Mouse (Mus musculus): Measurements from ENCODE around the gene Nln. TPM values are rescaled to one million over a fixed set of nuclear protein-coding genes. Genes with fewer than 3 reads are reported as not detected.

Nln gene
- polyA plus RNA-seq, 1 experiment from 2014 or later = 15.9 TPM

- 93% methylated on average over 9 of the region's 9 CpGs for WGBS
- Histone ChIP-seq H3K4me1 (no peaks in the 10 kb centered on the region), H3K36me3 (peaks cover 12% of the 10 kb centered on the region), H3K27me3 (ENCODE audit: low read depth, poor library complexity, severe bottlenecking) (no peaks in the 10 kb centered on the region), H3K4me3 (no peak overlapping the region), H3K27ac (replicated peaks) (no peak overlapping the region), H3K9me3 (replicated peaks) (no peaks in the 10 kb centered on the region)
- no peak for DNase-seq (ENCODE audit: low spot score)
These were observed 50.7 kb downstream of the Nln start for GRCm38 (mm10) chr13:104058761-104059160.

DNA sequence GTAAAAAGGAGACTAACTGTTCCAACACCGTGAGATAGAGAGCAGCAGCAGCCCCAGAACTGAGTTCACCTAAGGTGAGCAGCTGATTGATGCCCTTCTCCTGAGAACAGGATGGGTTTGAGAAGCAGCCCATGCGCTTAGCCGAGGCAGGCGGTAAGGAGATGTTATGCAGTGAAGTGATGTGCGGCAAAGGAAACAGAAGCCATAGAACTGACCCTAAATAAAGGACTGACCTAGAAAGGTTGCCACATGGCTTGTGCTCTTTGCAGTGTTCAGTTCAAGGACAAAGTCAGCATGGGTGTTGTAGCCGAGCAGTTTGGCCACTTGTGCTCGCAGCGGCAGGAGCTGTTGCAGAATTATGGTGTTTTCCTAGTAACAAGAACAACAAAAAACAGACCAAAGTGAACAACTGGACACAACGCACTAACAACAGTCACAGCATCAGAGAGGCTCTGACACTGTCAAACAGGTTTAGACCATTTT lies 57.1 kb downstream of the Nln start:
- Histone ChIP-seq H3K4me3 (no peak overlapping the region), H3K27me3 (ENCODE audit: low read depth, poor library complexity, severe bottlenecking) (no peaks in the 10 kb centered on the region), H3K27ac (replicated peaks) (no peak overlapping the region), H3K9me3 (replicated peaks) (no peaks in the 10 kb centered on the region), H3K36me3 (peaks cover 15% of the 10 kb centered on the region), H3K4me1 (no peaks in the 10 kb centered on the region)
- no peak for DNase-seq (ENCODE audit: low spot score)
- 90% methylated on average over 9 of the region's 9 CpGs for WGBS

GRCm38 (mm10) chr13:104048835-104049234 lies 60.6 kb downstream of the Nln start:
- H3K9me3 ChIP-seq (replicated peaks) = no peaks in the 10 kb centered on the region
- 64% methylated on average over 3 of the region's 3 CpGs for WGBS
- DNase-seq (ENCODE audit: low spot score) = no peak

GRCm38 (mm10) chr13:104045108-104045507 lies 64.3 kb downstream of the Nln start:
- no peak for DNase-seq (ENCODE audit: low spot score)
- 94% methylated on average over 4 of the region's 4 CpGs for WGBS
- H3K27me3 ChIP-seq (ENCODE audit: low read depth, poor library complexity, severe bottlenecking) = no peaks in the 10 kb centered on the region
- H3K36me3 ChIP-seq = peaks cover 6% of the 10 kb centered on the region; the same call in 1 of the 2 replicates
- H3K27ac ChIP-seq (replicated peaks) = no peak overlapping the region
- no peak overlapping the region for H3K4me3 ChIP-seq
- no peaks in the 10 kb centered on the region for H3K4me1 ChIP-seq
- no peaks in the 10 kb centered on the region for H3K9me3 ChIP-seq (replicated peaks)

More at GRCm38 (mm10) chr13:104048835-104049234, 60.6 kb downstream of the Nln start:
- Histone ChIP-seq H3K4me3 (no peak overlapping the region), H3K36me3 (peaks cover 11% of the 10 kb centered on the region; the same call in 1 of the 2 replicates), H3K4me1 (no peaks in the 10 kb centered on the region), H3K27ac (replicated peaks) (no peak overlapping the region), H3K27me3 (ENCODE audit: low read depth, poor library complexity, severe bottlenecking) (no peaks in the 10 kb centered on the region)

DNA sequence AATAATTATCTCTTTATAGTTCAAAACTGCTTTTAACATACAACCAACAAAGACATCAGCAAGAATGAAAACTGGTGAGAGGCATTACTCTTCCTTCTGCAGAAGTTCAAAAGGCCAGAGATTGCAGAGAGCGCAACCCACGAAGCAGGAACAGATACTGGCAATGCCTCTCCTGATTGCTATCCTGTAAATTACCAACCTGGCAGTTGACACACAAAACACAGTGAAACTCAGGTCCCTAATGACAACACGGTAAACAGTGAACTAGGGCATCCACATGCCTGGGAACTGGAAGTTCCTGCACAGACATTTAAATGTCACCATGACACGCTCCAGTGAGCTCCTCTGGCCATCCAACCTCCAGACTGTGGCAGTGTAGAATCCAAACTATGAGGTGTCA lies 65.1 kb downstream of the Nln start:
- Histone ChIP-seq H3K9me3 (replicated peaks) (no peaks in the 10 kb centered on the region), H3K36me3 (peaks cover 4% of the 10 kb centered on the region; the same call in 1 of the 2 replicates), H3K4me1 (no peaks in the 10 kb centered on the region), H3K27me3 (ENCODE audit: low read depth, poor library complexity, severe bottlenecking) (no peaks in the 10 kb centered on the region), H3K4me3 (no peak overlapping the region), H3K27ac (replicated peaks) (no peak overlapping the region)
- DNase-seq (ENCODE audit: low spot score) = no peak
- 94% methylated on average over 4 of the region's 4 CpGs for whole genome bisulfite sequencing

DNA sequence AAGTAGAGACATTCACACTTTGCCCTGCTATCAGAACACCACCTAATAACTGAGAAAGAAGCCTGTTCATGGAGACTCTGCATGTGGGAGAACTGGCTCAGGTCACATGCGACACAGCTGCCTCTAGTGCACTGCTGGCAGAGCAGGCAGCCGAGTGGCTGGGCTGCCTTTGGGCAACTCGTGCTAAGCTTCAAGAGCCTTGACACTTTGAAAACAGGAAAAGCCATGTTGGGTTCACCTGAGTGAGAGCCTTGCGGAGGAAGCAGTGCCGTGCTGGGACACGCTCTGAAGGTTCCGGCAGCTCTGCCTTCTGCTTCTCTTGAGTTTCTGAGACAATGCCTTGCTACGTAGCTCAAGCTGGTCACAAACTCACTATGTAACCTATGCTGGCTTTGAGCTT lies 66.7 kb downstream of the Nln start:
- Histone ChIP-seq H3K36me3 (peaks cover 4% of the 10 kb centered on the region; the same call in 1 of the 2 replicates), H3K27me3 (ENCODE audit: low read depth, poor library complexity, severe bottlenecking) (no peaks in the 10 kb centered on the region), H3K4me1 (peaks cover 8% of the 10 kb centered on the region), H3K27ac (replicated peaks) (no peak overlapping the region), H3K4me3 (no peak overlapping the region), H3K9me3 (replicated peaks) (no peaks in the 10 kb centered on the region)
- WGBS = 90% methylated on average over 8 of the region's 8 CpGs
- DNase-seq (ENCODE audit: low spot score) = no peak

DNA sequence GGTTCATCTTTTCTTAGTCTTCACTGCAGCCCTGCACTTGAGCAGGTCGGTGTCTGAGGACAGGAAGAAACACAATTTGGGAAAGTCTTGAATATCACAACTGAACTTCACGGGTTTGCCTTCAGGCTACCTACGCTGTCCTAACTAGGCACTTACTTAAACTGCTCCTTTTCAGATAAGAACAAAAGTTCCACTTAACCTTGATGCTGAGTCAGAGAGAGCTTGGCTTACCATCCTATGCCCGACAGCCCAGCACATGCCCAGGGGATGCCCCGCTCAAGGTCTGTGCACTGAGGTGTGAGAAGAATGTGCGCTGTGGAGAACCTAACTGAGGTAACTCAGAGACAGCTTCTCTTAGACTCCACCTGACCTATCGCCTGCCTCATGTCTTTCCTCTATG lies 67.9 kb downstream of the Nln start:
- DNase-seq (ENCODE audit: low spot score) = no peak
- H3K27ac ChIP-seq (replicated peaks) = no peak overlapping the region
- WGBS = 93% methylated on average over 7 of the region's 7 CpGs

DNA sequence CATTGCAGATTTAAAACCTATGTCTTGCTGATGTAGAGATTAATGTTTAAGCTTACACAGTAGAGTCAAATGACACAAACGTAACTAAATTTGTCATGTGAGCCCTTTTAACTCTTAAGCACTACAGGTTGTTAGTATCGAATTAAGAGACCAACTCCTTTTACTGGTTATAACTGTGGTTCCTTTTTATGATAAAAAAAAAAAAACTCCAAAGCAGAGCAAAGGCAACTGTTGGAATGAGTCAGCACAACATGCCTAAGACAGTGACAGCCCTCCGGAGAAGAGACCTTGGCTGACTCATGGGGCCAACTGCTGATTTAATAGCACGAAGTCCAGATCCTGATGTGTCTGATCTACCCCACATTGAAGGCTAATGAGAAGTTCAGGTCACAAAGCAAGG lies 68.5 kb downstream of the Nln start:
- WGBS = 91% methylated on average over 4 of the region's 4 CpGs
- DNase-seq (ENCODE audit: low spot score) = no peak
- no peaks in the 10 kb centered on the region for H3K9me3 ChIP-seq (replicated peaks)
- H3K36me3 ChIP-seq = peaks cover 3% of the 10 kb centered on the region; the same call in 1 of the 2 replicates
- H3K27ac ChIP-seq (replicated peaks) = no peak overlapping the region
- no peaks in the 10 kb centered on the region for H3K27me3 ChIP-seq (ENCODE audit: low read depth, poor library complexity, severe bottlenecking)
- no peak overlapping the region for H3K4me3 ChIP-seq
- H3K4me1 ChIP-seq = peaks cover 21% of the 10 kb centered on the region

More for the DNA sequence above, 67.9 kb downstream of the Nln start:
- H3K36me3 ChIP-seq = peaks cover 4% of the 10 kb centered on the region; the same call in 1 of the 2 replicates
- no peak overlapping the region for H3K4me3 ChIP-seq
- H3K27me3 ChIP-seq (ENCODE audit: low read depth, poor library complexity, severe bottlenecking) = no peaks in the 10 kb centered on the region
- H3K4me1 ChIP-seq = peaks cover 18% of the 10 kb centered on the region
- H3K9me3 ChIP-seq (replicated peaks) = no peaks in the 10 kb centered on the region

GRCm38 (mm10) chr13:104039861-104040260 lies 69.6 kb downstream of the Nln start:
- H3K4me3 ChIP-seq = no peak overlapping the region
- H3K9me3 ChIP-seq (replicated peaks) = no peaks in the 10 kb centered on the region
- DNase-seq (ENCODE audit: low spot score) = no peak
- H3K4me1 ChIP-seq = peaks cover 22% of the 10 kb centered on the region
- H3K27me3 ChIP-seq (ENCODE audit: low read depth, poor library complexity, severe bottlenecking) = no peaks in the 10 kb centered on the region
- WGBS = 89% methylated on average over 4 of the region's 4 CpGs
- H3K36me3 ChIP-seq = no peaks in the 10 kb centered on the region
- H3K27ac ChIP-seq (replicated peaks) = no peak overlapping the region

GRCm38 (mm10) chr13:104038891-104039290 lies 70.5 kb downstream of the Nln start:
- DNase-seq (ENCODE audit: low spot score) = no peak
- Histone ChIP-seq H3K4me3 (no peak overlapping the region), H3K27me3 (ENCODE audit: low read depth, poor library complexity, severe bottlenecking) (no peaks in the 10 kb centered on the region), H3K4me1 (peaks cover 29% of the 10 kb centered on the region), H3K27ac (replicated peaks) (no peak overlapping the region), H3K9me3 (replicated peaks) (no peaks in the 10 kb centered on the region), H3K36me3 (peaks cover 4% of the 10 kb centered on the region; the same call in 1 of the 2 replicates)
- WGBS = 94% methylated on average over 7 of the region's 7 CpGs

DNA sequence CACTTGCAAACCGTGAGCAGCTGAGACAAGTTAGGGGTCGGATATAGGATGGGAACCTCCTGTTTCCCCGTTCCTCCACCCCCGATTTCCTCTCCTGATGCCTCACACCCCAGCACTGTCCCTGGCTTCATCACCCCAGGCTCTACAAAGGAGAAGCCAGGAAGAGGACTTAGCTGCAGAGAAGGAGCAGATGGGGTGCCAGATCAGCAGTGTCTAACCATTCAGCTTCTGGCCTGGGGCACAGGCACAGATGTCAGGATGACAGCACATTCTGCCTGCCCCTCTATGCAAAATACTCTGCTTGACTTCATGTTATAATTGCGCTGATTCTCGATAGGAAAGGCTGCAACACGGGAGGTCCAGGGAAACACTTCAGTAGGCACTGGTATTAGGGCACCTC lies 71.1 kb downstream of the Nln start:
- Histone ChIP-seq H3K27me3 (ENCODE audit: low read depth, poor library complexity, severe bottlenecking) (no peaks in the 10 kb centered on the region), H3K4me1 (peaks cover 29% of the 10 kb centered on the region), H3K27ac (replicated peaks) (peak overlapping the region; percentile 18; the same call in 1 of the 2 replicates), H3K36me3 (peaks cover 4% of the 10 kb centered on the region; the same call in 1 of the 2 replicates), H3K9me3 (replicated peaks) (no peaks in the 10 kb centered on the region), H3K4me3 (no peak overlapping the region)
- 81% methylated on average over 7 of the region's 7 CpGs for WGBS
- DNase-seq (ENCODE audit: low spot score) = no peak

- peaks cover 4% of the 10 kb centered on the region; the same call in 1 of the 2 replicates for H3K36me3 ChIP-seq
- WGBS = 71% methylated on average over 9 of the region's 9 CpGs
- no peaks in the 10 kb centered on the region for H3K9me3 ChIP-seq (replicated peaks)
- peaks cover 32% of the 10 kb centered on the region for H3K4me1 ChIP-seq
- no peaks in the 10 kb centered on the region for H3K27me3 ChIP-seq (ENCODE audit: low read depth, poor library complexity, severe bottlenecking)
- DNase-seq (ENCODE audit: low spot score) = no peak
- H3K27ac ChIP-seq (replicated peaks) = peak overlapping the region; percentile 18; the same call in 1 of the 2 replicates
- no peak overlapping the region for H3K4me3 ChIP-seq
These were observed 71.7 kb downstream of the Nln start for GRCm38 (mm10) chr13:104037531-104038290.
